Comparison of ENCODE assay signal across 9 mouse cellular contexts in the genomic region with DNA sequence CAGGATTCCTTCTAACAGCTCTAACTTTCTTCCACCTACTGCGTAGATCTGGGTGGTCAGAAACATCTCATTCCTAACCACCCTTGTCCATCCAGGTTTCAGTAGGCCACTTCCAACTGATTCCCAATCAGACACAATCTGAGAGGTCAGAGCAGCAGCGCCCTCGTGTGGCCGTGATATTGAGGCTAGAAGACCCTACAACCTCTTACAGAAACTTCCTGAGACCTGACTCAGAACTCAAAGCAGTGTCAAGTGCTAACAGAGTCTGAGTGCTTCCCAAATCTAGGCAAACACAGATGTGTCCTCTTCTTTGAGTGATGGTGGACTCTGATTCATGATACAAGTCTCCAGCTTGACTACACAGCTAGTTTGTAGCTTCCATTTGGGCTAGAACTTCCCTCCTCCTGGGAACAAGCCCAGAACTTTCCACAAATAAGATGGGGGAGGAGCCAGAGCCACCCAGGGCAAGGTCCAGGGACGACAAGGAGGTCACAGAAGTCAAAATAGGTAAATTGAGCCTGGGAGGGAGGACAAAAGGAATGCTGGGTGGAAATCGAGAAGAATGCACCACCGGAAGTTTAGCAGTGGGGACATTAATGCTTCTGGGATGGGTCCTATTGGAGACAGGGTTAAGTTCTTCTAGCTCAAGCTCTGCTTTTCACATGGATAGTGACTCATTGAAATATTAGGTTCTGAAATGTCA. TPM values are rescaled to one million over a fixed set of nuclear protein-coding genes. Genes with fewer than 3 reads are reported as not detected.
DNase-seq lines count a peak whose midpoint lies in the region; ATAC-seq and TF ChIP-seq lines count a peak whose summit lies in the region.
"Had no signal": no experiment of that assay in that cellular context is flagged by ENCODE, and none has a peak within 500 bp of the region (broad histone marks: within the 10 kb centered on the region; RNA-seq: fewer than 3 reads in every experiment).

No protein-coding gene starts in this region.

- H3K27ac ChIP-seq in heart, embryonic 10.5 days: no peak overlapping the region
- no peak overlapping the region for H3K27ac ChIP-seq in lung, postnatal 0 days (ENCODE audit: low read length)
- H3K27ac ChIP-seq: heart, embryonic 15.5 days had no signal

- TF ChIP-seq CTCF in lung, postnatal 0 days (IDR thresholded peaks at IDR 0.05): peak; percentile 93

- H3K27me3 ChIP-seq in heart, embryonic 10.5 days (ENCODE audit: insufficient read depth, poor library complexity, severe bottlenecking): no peaks in the 10 kb centered on the region
- no peaks in the 10 kb centered on the region for H3K27me3 ChIP-seq in lung, postnatal 0 days (replicated peaks; ENCODE audit: insufficient read depth, low read length)
- H3K27me3 ChIP-seq: heart, embryonic 15.5 days had no signal

- no peak overlapping the region for H3K4me2 ChIP-seq in lung, postnatal 0 days (replicated peaks; ENCODE audit: low read depth, low read length)
- H3K4me2 ChIP-seq: heart, embryonic 15.5 days had no signal

- H3K4me1 ChIP-seq in heart, embryonic 10.5 days: peaks cover 3% of the 10 kb centered on the region
- H3K4me1 ChIP-seq in lung, postnatal 0 days (ENCODE audit: insufficient read depth, low read depth, low read length): no peaks in the 10 kb centered on the region
- H3K4me1 ChIP-seq: heart, embryonic 15.5 days had no signal

- 27% methylated on average over 7 of the region's 7 CpGs for WGBS in heart, embryonic 10.5 days
- 16% methylated on average over 7 of the region's 7 CpGs for WGBS in large intestine, adult 2 months
- WGBS in lung, postnatal 0 days: 26% methylated on average over 7 of the region's 7 CpGs

- H3K36me3 ChIP-seq in heart, embryonic 10.5 days: no peaks in the 10 kb centered on the region
- no peaks in the 10 kb centered on the region for H3K36me3 ChIP-seq in lung, postnatal 0 days (ENCODE audit: insufficient read depth, low read length)
- H3K36me3 ChIP-seq: heart, embryonic 15.5 days had no signal

- 0 out of 2 replicates have a peak, but pooled peaks have one; percentile 48 for ATAC-seq in common myeloid progenitor, adult 5-6 weeks (replicated peaks; ENCODE audit: low read depth, poor library complexity, severe bottlenecking)
- peak; percentile 77 for ATAC-seq in lung, postnatal 0 days

- H3K9ac ChIP-seq in lung, postnatal 0 days (replicated peaks; ENCODE audit: low read depth): no peak overlapping the region
- H3K9ac ChIP-seq: heart, embryonic 15.5 days had no signal

- no peak overlapping the region for H3K4me3 ChIP-seq in heart, embryonic 10.5 days
- H3K4me3 ChIP-seq in lung, postnatal 0 days (ENCODE audit: low read depth, low read length): no peak overlapping the region
- H3K4me3 ChIP-seq: heart, embryonic 15.5 days had no signal

- no peaks in the 10 kb centered on the region for H3K9me3 ChIP-seq in heart, embryonic 10.5 days
- H3K9me3 ChIP-seq in lung, postnatal 0 days (ENCODE audit: low read length): no peaks in the 10 kb centered on the region
- H3K9me3 ChIP-seq: heart, embryonic 15.5 days had no signal

- DNase-seq in B cell, adult 2 months: peak; percentile 66 to 67
- peak; percentile 97 for DNase-seq in ZHBTc4 (ENCODE audit: low read depth, low spot score)
- DNase-seq in heart, embryonic 10.5 days (ENCODE audit: low spot score): peak; percentile 84
- DNase-seq in large intestine, adult 2 months (ENCODE audit: low read depth, low spot score): peak; percentile 59
- DNase-seq in lung, postnatal 0 days (ENCODE audit: low spot score): peak; percentile 86
- peak; percentile 88 for DNase-seq in right cerebral cortex, postnatal 14 days
- peak; percentile 55 to 75 for DNase-seq in urinary bladder, postnatal 36 days (ENCODE audit: low spot score in 2 of 2)

- 0 out of 2 replicates have a peak, but pooled peaks have one; percentile 19 for TF ChIP-seq EP300 in lung, postnatal 0 days (IDR thresholded peaks at IDR 0.05)

RNA-seq across cellular contexts. Expression of a gene that starts 3.8 kb away (rescaled TPM):
- 1.1 and 2.9 TPM in 2 replicates for total RNA-seq in common myeloid progenitor, adult 5-6 weeks (2017)
- 65.9 and 84.5 TPM in 2 replicates for polyA plus RNA-seq in heart, embryonic 10.5 days (2016; fragmentation: Nextera tagmentation; extraction: Ambion mirVana)
- 1.4 and 2.6 TPM in 2 replicates for polyA plus RNA-seq in large intestine, adult 2 months (2012; rRNA removed)
- polyA plus RNA-seq in lung, postnatal 0 days (2015; fragmentation: Nextera tagmentation; extraction: Ambion mirVana): 35.6 and 44.3 TPM in 2 replicates

RNA-seq across cellular contexts. Expression of a gene that starts 7.8 kb away (rescaled TPM):
- not detected in 2 replicates for total RNA-seq in common myeloid progenitor, adult 5-6 weeks (2017)
- polyA plus RNA-seq in heart, embryonic 10.5 days (2016; fragmentation: Nextera tagmentation; extraction: Ambion mirVana): 0.27 and 0.39 TPM in 2 replicates
- polyA plus RNA-seq in large intestine, adult 2 months (2012; rRNA removed): 0.14 TPM in 1 of 2 replicates, not detected in the other
- polyA plus RNA-seq in lung, postnatal 0 days (2015; fragmentation: Nextera tagmentation; extraction: Ambion mirVana): 0.13 and 0.21 TPM in 2 replicates

RNA-seq across cellular contexts. Expression of a gene that starts 16.1 kb away (rescaled TPM):
- total RNA-seq in common myeloid progenitor, adult 5-6 weeks (2017): not detected in 2 replicates
- polyA plus RNA-seq in heart, embryonic 10.5 days (2016; fragmentation: Nextera tagmentation; extraction: Ambion mirVana): 0.19 and 0.32 TPM in 2 replicates
- not detected in 2 replicates for polyA plus RNA-seq in large intestine, adult 2 months (2012; rRNA removed)
- 0.14 TPM in 1 of 2 replicates, not detected in the other for polyA plus RNA-seq in lung, postnatal 0 days (2015; fragmentation: Nextera tagmentation; extraction: Ambion mirVana)
- polyA plus RNA-seq: heart, embryonic 15.5 days had no signal

RNA-seq across cellular contexts. Expression of a gene that starts 26.0 kb away (rescaled TPM):
- total RNA-seq in common myeloid progenitor, adult 5-6 weeks (2017): not detected in 2 replicates
- 0.10 and 0.14 TPM in 2 replicates for polyA plus RNA-seq in heart, embryonic 10.5 days (2016; fragmentation: Nextera tagmentation; extraction: Ambion mirVana)
- polyA plus RNA-seq in large intestine, adult 2 months (2012; rRNA removed): not detected in 2 replicates
- 0.07 TPM in 1 of 2 replicates, not detected in the other for polyA plus RNA-seq in lung, postnatal 0 days (2015; fragmentation: Nextera tagmentation; extraction: Ambion mirVana)
- polyA plus RNA-seq: heart, embryonic 15.5 days had no signal

RNA-seq across cellular contexts. Expression of a gene that starts 38.8 kb away (rescaled TPM):
- total RNA-seq in common myeloid progenitor, adult 5-6 weeks (2017): 7.8 and 9.0 TPM in 2 replicates
- polyA plus RNA-seq in heart, embryonic 10.5 days (2016; fragmentation: Nextera tagmentation; extraction: Ambion mirVana): 7.7 and 10.3 TPM in 2 replicates
- polyA plus RNA-seq in large intestine, adult 2 months (2012; rRNA removed): 1.2 and 2.2 TPM in 2 replicates
- 5.1 and 6.1 TPM in 2 replicates for polyA plus RNA-seq in lung, postnatal 0 days (2015; fragmentation: Nextera tagmentation; extraction: Ambion mirVana)

Comparison
In these comparisons a context has a peak if more than half of its experiments do, and no peak if none do; other contexts are left out.
1. RNA of a gene that starts 3.8 kb away (polyA plus RNA-seq): 65.9 to 84.5 TPM in heart, embryonic 10.5 days and 35.6 to 44.3 TPM in lung, postnatal 0 days; 1.4 to 2.6 TPM in large intestine, adult 2 months; every median in the first group is over 10 times any median in the second.
2. Peak in every context shown above with its lines, with median percentiles within 50 percentile points of each other: DNase-seq.